Mouse (Mus musculus): ENCODE results near the gene Arpc3.
"Not testable (repeated sequence)": the region's sequence is repeated elsewhere in the genome, so short reads cannot be mapped to it uniquely, and the experiment has no call there.

Arpc3 gene

DNA sequence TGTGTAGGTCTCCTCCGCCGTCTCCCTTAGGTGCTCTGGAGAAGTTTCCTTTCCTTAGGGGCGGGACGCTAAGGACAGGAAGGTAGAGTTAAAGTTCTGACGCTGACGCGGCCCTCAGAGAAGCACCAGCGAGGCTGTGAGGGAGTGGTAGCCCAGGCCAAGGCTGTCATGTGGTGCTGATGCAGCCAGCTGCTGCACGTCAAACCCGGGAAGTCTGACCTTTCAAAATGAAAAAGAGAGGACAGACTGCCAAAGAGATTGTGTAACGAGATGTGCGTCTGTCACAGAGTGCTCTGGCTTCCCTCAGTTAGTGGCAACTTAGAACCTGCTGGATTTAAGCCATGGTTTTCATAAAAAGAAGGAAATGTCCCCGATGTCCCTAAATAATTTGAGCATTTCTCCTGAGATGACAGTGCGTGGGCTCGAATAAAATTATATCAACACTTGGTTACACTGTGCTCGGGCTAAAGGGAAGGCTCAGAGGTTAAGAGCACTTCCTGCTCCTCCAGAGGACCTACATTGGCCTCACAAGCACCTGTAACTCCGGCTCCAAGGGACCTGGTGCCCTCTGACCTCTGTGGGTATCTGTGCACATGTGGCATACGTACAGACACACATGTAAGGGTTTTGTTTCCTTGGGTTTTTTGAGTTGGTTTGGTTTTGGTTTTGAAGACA, 9.1 kb downstream of the Arpc3 start:
- no peak for DNase-seq

DNA sequence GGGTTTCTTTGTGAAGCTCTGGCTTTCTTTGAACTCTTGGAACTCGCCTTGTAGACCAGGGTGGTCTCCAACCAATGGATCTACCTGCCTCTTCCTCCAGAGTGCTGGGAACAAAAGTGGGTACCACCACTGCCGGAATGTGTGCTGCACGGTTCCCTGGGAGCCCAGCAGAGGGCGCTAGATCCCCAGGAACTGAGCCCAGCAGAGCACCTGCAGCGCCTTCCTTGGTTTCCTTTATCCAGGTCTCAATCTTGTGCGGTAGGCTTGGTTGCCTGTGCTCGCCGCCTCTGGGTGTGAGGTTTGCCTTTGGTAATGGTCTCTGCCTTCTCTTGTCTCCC, 9.6 kb downstream of the Arpc3 start:
- peak; percentile 80 for DNase-seq

DNA sequence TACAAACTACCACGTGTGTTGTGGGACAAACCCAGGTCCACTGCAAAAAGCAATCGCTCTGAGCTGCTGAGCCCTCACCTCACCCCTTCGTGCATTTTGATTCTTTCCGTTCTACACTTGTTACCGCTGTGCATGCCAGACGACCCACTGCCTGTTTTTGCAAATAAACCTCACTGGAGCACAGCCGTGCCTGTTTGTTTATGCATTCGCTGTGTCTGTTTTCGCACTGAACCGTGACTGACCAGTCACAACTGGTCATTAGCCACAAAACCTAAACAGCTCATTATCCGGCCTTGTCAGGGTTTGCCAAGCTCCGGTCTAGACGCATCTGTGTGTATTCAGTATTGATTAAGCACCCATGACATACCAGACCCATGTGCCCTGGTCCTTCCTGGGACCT, 10.5 kb downstream of the Arpc3 start:
- DNase-seq = no peak

DNA sequence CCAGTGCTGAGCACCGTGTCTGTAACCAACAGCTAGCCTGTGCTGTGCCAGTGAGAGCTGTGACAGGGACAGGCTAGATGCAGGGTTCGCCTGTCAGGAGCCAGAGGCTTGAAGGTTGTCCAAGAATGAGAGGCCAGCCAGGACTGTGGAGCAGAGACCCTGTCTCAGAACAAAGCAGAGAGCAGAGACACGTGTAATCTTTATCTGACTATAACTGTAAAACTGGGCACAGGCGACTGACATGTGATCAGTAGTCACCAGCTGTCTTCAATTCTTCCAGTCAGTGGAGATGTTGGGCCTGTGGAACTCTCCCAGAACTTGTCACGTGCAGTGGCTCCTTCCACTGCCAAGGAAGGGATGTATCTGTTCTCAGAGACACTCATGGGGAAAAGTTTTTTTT, 11.1 kb downstream of the Arpc3 start:
- no peak for DNase-seq

DNA sequence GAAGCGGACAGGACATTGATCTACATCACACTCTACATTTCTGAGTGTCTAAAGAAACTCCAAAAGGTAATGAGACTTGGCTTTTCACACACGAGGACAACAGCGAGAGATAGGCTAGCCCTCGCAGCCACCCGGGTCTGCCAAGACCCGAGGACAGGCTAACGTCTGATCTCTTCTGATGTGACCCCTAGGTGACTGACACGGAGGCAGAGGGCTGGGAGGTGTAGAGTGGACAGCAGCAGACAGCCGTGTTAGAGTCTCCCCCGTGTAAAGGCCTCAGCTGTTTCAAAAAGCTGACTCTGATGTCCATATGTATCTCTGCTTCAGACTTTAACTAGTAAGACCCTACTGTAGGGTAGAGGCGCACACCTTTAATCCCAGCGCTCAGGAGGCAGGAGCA, 11.7 kb downstream of the Arpc3 start:
- no peak for DNase-seq

DNA sequence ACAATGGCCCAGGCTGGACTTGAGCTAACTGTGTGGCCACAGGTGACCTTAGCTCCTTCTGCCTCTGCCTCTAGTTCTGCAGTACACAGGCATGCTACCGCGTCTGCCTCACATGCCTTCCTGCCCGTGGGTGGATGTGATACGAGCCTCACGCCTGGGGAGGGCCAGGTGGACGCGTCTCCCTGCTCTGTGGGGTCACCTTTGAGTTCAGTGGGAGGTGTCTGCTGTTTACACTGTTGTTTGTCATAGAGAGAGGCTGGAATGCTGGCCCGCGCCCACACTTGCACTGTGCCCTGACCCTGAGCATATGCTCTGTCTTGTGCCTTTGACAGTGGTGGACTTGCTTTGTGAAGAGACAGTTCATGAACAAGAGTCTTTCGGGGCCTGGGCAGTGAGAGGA, 13.9 kb downstream of the Arpc3 start:
- no peak for DNase-seq

DNA sequence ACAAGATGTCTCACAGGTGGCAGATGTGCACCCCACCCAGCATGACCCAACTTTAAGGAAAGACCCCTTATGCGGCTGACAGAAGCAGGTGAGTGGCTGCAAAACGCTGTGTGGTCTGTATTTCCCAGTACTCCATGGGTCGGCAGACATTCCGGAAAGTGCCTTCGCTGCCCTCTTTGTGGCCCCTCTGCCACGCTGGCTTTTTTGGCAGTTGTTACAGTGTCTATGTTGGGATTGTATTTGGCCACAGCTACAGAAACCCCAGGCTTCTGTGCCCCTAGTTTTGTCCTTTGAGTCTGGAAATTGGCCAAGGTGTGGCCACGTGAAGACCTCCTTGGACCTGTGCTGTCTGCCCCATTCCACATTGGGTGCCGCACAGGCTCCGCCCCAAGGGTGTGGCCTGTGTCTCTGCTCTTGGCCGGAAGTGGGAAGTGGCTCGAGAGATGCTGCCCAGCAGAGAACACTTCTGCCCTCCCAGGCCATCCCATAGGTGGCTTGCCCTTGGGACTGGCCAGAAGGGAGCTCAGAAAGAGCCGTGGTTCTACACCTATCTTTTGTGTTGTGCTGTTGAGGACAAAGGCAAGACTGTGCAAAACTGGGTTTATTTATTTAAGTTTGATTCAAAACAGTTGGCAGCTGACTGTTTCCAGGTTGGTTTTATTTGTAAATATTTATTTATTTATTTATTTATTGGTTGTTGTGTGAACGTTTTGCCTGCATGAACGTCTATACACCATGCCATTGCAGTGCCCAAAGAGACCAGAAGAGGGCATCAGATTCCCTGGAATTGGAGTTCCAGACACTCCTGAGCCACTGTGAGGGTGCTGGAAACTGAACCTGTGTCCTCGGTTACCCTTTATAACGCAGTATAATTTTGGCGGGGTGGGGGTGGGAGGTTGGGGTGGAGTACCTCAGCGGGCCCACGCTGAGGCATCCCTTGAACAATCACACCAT, 18.3 kb downstream of the Arpc3 start:
- no peak for DNase-seq

DNA sequence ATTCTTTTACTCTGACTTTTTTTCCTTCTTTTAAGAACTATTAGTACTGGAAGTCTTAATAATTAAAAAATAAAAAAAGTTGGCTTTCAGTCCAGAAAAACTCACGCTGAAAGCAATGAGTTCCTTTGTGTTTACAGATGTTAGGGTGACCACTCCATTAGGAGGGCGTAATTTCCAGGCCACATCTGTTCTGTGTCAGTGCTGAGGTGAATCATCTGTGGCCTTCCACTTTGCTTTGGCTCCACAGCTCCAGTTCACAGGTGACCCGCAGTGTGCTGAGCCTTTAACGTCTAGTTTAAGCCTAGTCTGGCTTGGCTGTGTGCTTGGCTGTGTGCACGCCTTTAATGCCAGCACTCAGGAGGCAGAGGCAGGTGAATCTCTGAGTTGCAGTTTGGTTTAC, 20.2 kb downstream of the Arpc3 start:
- DNase-seq = no peak

DNA sequence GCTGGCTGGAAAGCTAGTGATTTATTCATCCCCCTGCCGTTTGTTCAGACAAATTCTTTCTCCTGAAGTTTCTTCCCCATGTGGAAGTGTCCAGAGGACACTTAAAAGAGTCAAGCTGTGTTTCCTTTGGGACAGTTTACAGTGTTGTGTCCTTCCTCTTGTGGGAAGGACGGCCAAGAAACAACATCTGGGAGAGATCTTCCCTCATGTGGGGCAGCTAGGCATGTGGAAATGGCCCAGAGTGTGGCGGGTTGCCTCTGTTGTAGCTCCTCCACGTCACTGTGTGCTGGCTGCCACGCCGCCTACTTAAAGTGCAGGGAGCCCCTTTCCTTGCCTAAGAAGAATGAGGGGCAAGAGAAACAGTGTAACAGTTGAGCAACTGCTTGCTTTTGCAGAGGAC, 21.1 kb downstream of the Arpc3 start:
- DNase-seq = no peak

DNA sequence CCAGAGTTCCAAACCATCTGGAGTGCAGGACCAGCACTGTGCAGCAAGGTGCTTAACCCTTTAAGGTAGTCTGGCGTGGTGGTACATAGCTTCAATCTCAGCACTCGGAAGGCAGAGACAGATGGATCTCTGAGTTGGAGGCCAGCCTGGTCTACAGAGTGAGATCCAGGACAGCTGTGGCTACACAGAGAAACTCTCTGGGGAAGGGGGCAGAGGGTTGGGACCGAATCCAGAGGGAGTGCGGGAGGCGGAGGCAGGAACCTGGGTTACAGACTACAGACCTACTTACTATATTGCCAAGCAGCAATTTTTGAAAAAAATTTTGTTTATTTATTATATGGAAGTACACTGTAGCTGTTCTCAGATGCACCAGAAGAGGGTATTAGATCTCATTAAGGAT, 22.7 kb downstream of the Arpc3 start:
- no peak for DNase-seq

DNA sequence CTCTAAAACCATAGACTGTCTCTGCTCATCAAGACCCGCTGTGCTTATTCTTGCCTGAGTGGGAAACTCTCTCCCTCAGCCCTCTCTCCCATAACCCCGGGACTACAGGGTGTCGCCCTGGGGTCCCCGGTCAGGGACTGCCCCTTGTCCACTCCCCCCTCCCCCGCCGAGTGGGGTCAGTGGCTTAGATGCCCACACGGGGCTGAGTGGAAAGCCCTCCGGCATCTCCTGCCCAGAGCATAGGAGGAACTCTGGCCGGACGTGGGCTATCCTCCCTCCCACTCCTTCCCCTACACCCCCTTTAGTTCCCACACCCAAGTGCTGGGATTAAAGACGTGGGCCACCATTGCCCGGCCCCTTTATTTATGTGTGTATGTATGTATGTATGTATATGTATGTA, 23.8 kb downstream of the Arpc3 start:
- no peak for DNase-seq

DNA sequence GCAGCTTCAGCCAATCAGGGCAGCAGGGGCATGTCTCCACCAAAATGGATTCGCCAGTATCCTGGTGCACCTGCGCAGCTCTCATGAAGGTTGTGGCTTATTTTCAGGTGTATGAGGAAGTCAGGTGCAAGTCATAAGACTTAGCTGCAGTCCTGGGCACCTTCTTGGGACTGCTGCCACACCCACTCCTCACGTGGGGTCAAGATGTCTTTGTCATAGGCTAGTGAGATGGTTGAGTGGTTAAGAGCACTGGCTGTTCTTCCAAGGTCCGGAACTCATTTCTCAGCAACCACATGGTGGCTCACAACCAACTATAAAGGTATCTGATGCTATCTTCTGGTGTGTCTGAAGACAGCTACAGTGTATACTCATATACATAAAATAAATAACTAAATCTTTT, 29.0 kb downstream of the Arpc3 start:
- DNase-seq = not testable (repeated sequence)

DNA sequence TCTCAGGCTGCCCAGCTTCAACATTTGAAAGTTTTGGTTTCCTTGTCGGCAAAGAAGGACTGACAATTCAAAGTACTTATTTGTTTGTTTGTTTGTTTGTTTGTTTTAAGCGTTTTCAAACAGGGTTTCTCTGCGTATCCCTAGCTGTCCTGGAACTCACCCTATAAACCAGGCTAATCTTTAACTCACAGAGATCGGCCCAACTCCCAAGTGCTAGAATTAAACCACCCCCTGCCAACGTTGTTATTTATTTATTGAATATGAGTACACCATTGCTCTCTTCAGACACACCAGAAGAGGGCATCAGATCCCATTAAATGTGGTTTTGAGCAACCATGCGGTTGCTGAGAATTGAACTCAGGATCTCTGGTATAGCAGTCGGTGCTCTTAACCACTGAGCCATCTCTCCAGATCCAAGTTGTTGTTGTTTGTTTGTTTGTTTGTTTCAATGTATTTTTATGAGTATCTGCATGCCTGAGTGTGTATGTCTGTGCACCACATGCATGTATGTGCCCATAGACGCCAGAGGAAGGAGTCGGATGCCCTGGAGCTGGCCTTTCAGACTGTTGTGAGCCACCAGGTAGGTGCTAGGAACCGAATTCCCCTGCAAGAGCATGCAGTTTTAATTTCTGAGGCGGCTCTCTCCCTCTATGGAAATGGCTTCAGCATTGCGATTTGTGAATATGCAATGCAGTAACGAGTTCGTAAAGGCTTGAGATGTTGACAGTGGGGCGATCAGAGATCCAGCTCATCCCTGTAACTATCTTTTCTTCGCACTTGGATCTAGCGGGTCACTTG, 29.8 kb downstream of the Arpc3 start, which contains the start of gene Anapc7:
Gene Anapc7 (plus strand): TSS at position 423 of the 798 bp plus-strand sequence.
- no peak for DNase-seq

DNA sequence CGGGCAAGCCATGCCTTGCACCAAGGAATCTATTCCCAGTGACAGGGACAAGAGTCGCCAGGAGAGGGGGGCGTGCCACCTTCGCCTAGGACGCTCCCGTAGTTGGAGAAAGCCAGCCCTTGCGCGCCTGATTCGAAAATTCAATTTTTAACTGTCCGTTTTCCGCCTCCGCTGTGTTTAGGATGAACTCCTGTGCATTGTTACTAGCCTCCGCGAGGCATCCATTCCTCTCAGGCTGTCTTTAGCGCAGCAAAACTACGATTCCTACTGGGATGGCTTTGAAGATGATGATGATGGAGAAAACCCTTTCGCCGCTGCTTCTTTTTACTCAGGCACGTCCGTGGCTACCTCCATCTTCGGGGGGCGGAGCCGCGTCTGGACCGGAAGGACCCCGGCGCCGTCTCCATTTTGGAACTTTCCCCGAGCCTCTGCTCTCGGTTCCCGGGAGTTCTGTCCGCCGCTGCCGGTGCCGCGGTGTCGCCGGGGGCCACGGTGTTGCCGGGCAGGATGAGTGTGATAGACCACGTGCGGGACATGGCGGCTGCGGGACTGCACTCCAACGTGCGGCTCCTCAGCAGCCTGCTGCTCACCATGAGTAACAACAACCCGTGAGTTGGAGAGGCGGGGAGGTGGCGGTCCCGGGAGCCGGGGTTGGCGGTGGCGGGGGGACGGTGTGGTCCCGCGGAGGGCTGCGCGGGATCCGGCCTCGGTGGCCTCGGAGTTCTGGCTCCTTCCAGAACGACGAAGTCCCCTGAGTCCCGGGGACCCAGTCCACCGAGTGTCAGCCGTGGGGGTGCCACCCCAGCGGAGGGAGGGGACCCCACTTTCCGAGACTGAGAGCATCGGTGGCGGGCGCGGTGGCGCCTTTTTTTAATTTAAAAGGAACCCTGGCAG, 30.6 kb downstream of the Arpc3 start:
- peak; percentile 87 for DNase-seq

DNA sequence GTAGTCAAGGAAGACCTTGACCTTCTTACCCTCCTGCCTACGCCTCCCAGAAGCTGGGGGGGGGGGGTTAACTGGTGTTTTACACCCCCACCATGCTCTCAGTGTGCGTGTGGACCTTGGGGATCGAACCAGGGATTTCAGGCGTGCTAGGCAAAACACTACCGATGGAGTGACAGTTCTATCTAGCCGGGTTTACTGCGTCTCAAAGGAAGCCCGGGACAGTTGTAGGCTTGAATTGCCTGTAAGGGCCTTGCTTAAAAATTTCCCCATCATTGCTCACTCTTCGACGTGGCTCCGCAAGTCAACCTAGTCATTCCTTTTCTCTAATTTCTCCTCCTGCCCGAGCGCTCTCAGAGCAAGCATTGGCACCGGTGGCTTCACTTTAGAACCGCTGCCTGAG, 31.4 kb downstream of the Arpc3 start:
- DNase-seq = no peak

DNA sequence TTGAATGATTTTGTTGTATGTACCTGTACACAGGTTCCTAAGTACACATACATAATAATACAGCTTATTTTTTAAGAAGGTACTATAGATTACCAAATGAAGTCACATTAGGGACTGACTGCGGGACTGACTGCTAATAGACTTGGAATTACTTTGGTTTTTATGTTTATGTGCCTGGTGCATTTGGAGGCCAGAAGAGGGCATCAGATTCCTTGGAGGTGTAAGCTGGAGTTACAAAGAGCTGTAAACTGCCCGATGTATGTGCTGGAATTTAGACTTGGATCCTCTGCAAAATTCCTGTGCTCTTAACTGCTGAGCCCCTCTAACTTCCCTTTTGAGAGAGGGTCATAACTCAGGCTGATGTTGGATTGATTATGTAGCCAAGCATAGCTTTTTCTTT, 33.9 kb downstream of the Arpc3 start:
- DNase-seq = no peak

DNA sequence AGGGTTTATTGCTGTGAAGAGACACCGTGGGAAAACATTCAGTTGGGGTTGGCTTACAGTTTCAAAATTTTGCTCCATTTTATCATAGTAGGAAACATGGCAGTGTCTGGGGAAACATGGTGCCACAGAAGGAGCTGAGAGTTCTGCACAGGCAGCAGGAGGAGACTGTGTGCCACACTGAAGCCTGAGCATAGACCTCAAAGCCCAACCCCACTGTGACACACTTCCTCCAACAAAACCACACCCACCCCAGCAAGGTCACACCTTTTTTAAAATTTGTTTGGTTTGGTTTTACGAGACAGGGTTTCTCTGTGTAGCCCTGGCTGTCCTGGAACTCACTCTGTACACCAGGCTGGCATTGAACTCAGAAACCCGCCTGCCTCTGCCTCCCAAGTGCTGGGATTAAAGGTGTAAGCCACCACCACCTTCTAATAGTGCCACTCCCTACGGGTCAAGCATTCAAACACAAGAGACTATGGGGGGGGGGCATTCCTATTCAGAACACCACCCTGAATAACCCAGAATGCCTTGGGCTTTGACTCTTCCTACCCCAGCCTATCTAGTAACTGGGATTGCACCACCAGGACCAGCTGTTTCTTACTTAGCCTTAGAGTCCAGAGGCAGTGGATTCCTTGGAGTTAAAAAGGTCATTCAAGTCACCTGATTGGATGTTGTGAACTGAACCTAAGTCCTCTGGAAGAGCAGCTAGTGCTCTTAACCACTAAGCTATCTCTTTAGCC, 38.5 kb downstream of the Arpc3 start:
- no peak for DNase-seq

DNA sequence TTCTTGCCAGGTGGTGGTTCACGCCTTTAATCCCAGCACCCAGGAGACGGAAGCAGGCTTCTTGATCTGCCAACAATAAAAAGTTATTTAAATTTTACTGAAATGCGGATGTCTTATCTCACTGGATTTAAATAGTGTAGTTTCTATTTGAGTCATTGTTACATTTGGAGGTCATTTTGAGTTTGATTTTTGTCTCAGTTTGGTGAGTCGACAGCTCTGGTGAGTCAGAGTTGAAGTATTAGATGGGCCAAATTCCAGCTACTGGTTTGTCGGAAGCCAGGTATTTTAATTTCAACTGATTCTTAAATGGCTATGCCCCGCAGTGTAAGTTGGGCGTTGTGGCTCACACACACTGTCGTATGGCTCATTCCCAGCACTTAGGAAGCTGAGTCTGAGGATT, 39.5 kb downstream of the Arpc3 start:
- no peak for DNase-seq

DNA sequence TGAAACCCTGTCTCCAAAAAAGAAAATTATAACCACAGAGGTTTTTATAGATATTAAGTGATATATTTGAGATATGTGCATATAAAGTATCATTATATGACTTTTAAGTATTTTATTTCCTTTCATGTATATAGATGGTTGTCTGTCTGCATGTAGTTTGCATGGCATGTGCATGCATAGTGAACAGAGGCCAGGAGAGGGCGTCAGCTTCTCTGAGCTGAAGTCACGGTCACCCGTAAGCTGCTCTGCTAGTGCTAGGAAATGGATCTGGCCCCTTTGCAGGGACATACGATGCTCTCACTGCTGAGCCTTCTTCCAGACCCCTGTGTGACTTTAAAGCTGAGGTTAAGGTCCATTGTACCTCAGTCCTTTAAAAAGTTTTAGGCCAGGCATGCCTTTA, 42.9 kb downstream of the Arpc3 start:
- DNase-seq = no peak

DNA sequence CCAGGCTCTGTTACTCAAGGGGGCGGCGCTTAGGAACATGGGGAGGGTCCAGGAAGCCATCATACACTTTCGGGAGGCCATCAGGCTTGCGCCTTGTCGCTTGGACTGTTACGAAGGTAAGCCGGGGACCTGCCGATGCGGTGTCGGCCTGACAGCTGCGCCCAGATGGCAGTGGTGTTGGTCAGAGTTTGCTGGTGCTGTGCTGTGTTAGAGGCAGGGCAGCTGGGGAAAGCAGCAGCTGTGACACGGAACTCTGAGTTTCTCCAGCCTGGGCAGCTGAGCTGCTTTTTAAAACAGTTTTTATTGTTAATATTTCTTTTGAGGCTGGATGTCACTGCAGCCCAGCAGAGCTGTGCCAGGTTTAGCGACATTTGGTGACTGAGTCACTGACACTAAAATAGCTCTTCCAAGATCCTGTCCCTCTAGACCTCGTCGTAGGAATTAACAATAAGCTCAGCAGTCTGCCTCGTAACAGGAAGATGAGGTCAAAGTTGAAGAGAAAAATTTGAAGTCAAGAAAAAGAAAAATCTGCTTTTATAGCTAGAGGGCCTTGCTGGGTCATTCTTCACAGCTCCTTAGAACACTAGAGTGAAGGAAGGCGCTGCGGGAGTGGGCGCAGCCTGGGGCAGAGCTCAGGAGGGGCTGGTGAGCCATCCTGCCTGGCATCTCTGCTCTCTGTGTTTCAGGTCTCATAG, 47.9 kb downstream of the Arpc3 start:
- DNase-seq = no peak

DNA sequence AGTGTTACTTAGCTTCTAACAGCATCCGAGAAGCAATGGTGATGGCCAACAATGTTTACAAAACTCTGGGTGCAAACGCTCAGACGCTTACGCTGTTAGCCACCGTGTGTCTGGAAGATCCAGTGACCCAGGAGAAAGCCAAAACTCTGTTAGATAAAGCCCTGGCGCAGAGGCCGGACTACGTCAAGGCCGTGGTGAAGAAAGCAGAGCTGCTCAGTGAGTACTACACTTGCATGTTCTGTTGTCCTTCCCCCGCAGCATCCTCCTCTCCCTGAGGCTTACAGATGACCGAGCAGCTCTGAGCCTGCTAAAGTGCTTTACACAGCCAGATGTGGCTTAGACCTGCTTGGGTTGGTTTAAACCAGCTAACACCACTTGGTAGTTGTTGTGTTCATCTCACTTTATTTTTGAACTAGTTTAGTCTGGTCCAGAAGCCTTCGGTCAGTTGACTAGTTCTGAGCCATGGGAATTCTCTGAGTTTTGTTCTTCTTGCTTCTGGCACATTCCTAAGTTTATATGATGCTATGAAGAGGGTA, 48.5 kb downstream of the Arpc3 start:
- no peak for DNase-seq

Data from right cerebral cortex, postnatal 4 days (tissue).